Mouse (Mus musculus): ENCODE data around the gene Scaf1. TPM values are rescaled to one million over a fixed set of nuclear protein-coding genes. Genes with fewer than 3 reads are reported as not detected.

Scaf1 gene
- polyA plus RNA-seq, 1 experiment from 2014 or later: 24.5 TPM

GRCm38 (mm10) chr7:45053117-45053930 is 37.2 kb upstream of the Scaf1 start:
- peak; percentile 52 for ATAC-seq (ENCODE audit: insufficient read depth, low FRiP score)

GRCm38 (mm10) chr7:45052862-45053116 is 36.6 kb upstream of the Scaf1 start, which contains the start of gene Prr12:
Gene Prr12 (minus strand): TSS chr7:45052881.
- ATAC-seq (ENCODE audit: insufficient read depth, low FRiP score): no peak
- 0% methylated on average over 14 of the region's 18 CpGs for WGBS

More at GRCm38 (mm10) chr7:45053117-45053930, 37.2 kb upstream of the Scaf1 start:
- H3K36me3 ChIP-seq (ENCODE audit: control insufficient read depth, insufficient read depth, low read length): peaks cover 17% of the 10 kb centered on the region
- H3K27ac ChIP-seq (ENCODE audit: low read length): peak overlapping the region; percentile 99
- peaks cover 12% of the 10 kb centered on the region for H3K4me1 ChIP-seq (ENCODE audit: control insufficient read depth, insufficient read depth, low read length)
- no peaks in the 10 kb centered on the region for H3K27me3 ChIP-seq (ENCODE audit: control insufficient read depth, insufficient read depth, low read length)
- peak overlapping the region; percentile 99 for H3K4me2 ChIP-seq (ENCODE audit: low read depth, low read length)
- no peaks in the 10 kb centered on the region for H3K9me3 ChIP-seq (replicated peaks; ENCODE audit: control insufficient read depth, low read length)
- peak overlapping the region; percentile 91 for H3K4me3 ChIP-seq (replicated peaks; ENCODE audit: low read length)
- under 1% methylated on average over 26 of the region's 59 CpGs for WGBS
- peak overlapping the region; percentile 93 for H3K9ac ChIP-seq (ENCODE audit: low read length)

GRCm38 (mm10) chr7:45052181-45052861 is 36.2 kb upstream of the Scaf1 start:
- H3K9me3 ChIP-seq (replicated peaks; ENCODE audit: control insufficient read depth, low read length): no peaks in the 10 kb centered on the region
- H3K4me1 ChIP-seq (ENCODE audit: control insufficient read depth, insufficient read depth, low read length): peaks cover 12% of the 10 kb centered on the region
- H3K4me2 ChIP-seq (ENCODE audit: low read depth, low read length): peak overlapping the region; percentile 99
- ATAC-seq (ENCODE audit: insufficient read depth, low FRiP score): no peak
- H3K36me3 ChIP-seq (ENCODE audit: control insufficient read depth, insufficient read depth, low read length): peaks cover 27% of the 10 kb centered on the region
- peak overlapping the region; percentile 99 for H3K27ac ChIP-seq (ENCODE audit: low read length)
- H3K9ac ChIP-seq (ENCODE audit: low read length): peak overlapping the region; percentile 93
- WGBS: under 1% methylated on average over 38 of the region's 38 CpGs
- H3K27me3 ChIP-seq (ENCODE audit: control insufficient read depth, insufficient read depth, low read length): no peaks in the 10 kb centered on the region
- peak overlapping the region; percentile 91 for H3K4me3 ChIP-seq (replicated peaks; ENCODE audit: low read length)

More at GRCm38 (mm10) chr7:45052862-45053116, 36.6 kb upstream of the Scaf1 start, which contains the start of gene Prr12:
- Histone ChIP-seq H3K9ac (ENCODE audit: low read length) (peak within 1 kb of the TSS; percentile 93), H3K4me2 (ENCODE audit: low read depth, low read length) (peak within 1 kb of the TSS; percentile 99), H3K9me3 (replicated peaks; ENCODE audit: control insufficient read depth, low read length) (no peaks in the 10 kb centered on the region), H3K4me3 (replicated peaks; ENCODE audit: low read length) (peak within 1 kb of the TSS; percentile 91), H3K36me3 (ENCODE audit: control insufficient read depth, insufficient read depth, low read length) (peaks cover 22% of the 10 kb centered on the region), H3K27me3 (ENCODE audit: control insufficient read depth, insufficient read depth, low read length) (no peaks in the 10 kb centered on the region), H3K27ac (ENCODE audit: low read length) (peak within 1 kb of the TSS; percentile 99), H3K4me1 (ENCODE audit: control insufficient read depth, insufficient read depth, low read length) (peaks cover 12% of the 10 kb centered on the region)

- peaks cover 33% of the 10 kb centered on the region for H3K36me3 ChIP-seq (ENCODE audit: control insufficient read depth, insufficient read depth, low read length)
- H3K27ac ChIP-seq (ENCODE audit: low read length): peak overlapping the region; percentile 99
- peaks cover 12% of the 10 kb centered on the region for H3K4me1 ChIP-seq (ENCODE audit: control insufficient read depth, insufficient read depth, low read length)
- WGBS: 3% methylated on average over 13 of the region's 13 CpGs
- no peaks in the 10 kb centered on the region for H3K9me3 ChIP-seq (replicated peaks; ENCODE audit: control insufficient read depth, low read length)
- H3K4me3 ChIP-seq (replicated peaks; ENCODE audit: low read length): peak overlapping the region; percentile 91
- H3K27me3 ChIP-seq (ENCODE audit: control insufficient read depth, insufficient read depth, low read length): no peaks in the 10 kb centered on the region
- no peak for ATAC-seq (ENCODE audit: insufficient read depth, low FRiP score)
- peak overlapping the region; percentile 99 for H3K4me2 ChIP-seq (ENCODE audit: low read depth, low read length)
- H3K9ac ChIP-seq (ENCODE audit: low read length): peak overlapping the region; percentile 93
These were observed 35.4 kb upstream of the Scaf1 start for GRCm38 (mm10) chr7:45051601-45051974.

- Histone ChIP-seq H3K27ac (ENCODE audit: low read length) (peak overlapping the region; percentile 99), H3K36me3 (ENCODE audit: control insufficient read depth, insufficient read depth, low read length) (peaks cover 38% of the 10 kb centered on the region), H3K4me2 (ENCODE audit: low read depth, low read length) (peak overlapping the region; percentile 99), H3K27me3 (ENCODE audit: control insufficient read depth, insufficient read depth, low read length) (no peaks in the 10 kb centered on the region), H3K9me3 (replicated peaks; ENCODE audit: control insufficient read depth, low read length) (no peaks in the 10 kb centered on the region), H3K4me3 (replicated peaks; ENCODE audit: low read length) (peak overlapping the region; percentile 91), H3K9ac (ENCODE audit: low read length) (peak overlapping the region; percentile 93), H3K4me1 (ENCODE audit: control insufficient read depth, insufficient read depth, low read length) (peaks cover 12% of the 10 kb centered on the region)
- 6% methylated on average over 16 of the region's 16 CpGs for WGBS
- ATAC-seq (ENCODE audit: insufficient read depth, low FRiP score): 0 out of 2 replicates have a peak, but pooled peaks have one; percentile 3
These were observed 34.9 kb upstream of the Scaf1 start for GRCm38 (mm10) chr7:45050945-45051600.

DNA sequence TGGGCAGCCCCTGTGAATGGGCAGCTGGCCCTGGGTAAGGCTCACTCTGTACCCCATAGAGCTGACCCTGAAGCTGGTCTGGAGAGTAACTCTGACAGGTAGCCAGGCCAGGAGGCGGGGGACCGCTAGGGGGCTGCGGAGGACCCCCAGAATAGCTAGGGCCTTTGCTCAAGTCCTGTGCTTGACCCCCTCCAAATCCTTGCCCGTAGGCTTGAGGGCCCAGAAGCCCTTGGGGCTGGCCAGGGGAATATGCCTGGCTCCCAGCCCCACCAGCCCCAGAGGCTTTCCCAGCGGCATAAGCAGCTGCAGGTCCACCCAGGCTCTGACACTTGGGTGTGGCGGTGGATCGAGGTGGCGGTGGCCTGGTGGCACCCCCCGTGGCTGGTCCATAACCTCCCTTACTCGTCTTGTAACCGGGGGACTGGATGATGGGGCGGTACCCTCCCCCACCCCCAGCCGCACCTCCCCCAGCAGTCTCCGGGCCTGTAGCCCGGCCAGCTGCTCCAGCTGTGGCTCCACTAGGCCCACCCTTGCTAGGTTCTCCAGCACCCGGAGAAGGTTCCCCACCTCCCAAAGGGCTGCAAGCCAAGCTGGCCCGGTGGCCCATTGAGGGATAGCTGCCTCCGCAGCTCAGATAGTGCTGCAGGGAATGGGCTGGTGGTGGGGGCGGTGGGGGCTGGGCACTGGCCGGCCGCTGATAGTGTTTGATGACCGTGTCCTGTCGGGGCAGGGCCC is 32.9 kb upstream of the Scaf1 start:
- H3K4me1 ChIP-seq (ENCODE audit: control insufficient read depth, insufficient read depth, low read length): peaks cover 12% of the 10 kb centered on the region
- no peak overlapping the region for H3K9ac ChIP-seq (ENCODE audit: low read length)
- no peaks in the 10 kb centered on the region for H3K27me3 ChIP-seq (ENCODE audit: control insufficient read depth, insufficient read depth, low read length)
- H3K9me3 ChIP-seq (replicated peaks; ENCODE audit: control insufficient read depth, low read length): no peaks in the 10 kb centered on the region
- peaks cover 43% of the 10 kb centered on the region for H3K36me3 ChIP-seq (ENCODE audit: control insufficient read depth, insufficient read depth, low read length)
- 89% methylated on average over 23 of the region's 23 CpGs for WGBS
- H3K27ac ChIP-seq (ENCODE audit: low read length): no peak overlapping the region
- no peak overlapping the region for H3K4me2 ChIP-seq (ENCODE audit: low read depth, low read length)
- H3K4me3 ChIP-seq (replicated peaks; ENCODE audit: low read length): no peak overlapping the region
- ATAC-seq (ENCODE audit: insufficient read depth, low FRiP score): no peak

DNA sequence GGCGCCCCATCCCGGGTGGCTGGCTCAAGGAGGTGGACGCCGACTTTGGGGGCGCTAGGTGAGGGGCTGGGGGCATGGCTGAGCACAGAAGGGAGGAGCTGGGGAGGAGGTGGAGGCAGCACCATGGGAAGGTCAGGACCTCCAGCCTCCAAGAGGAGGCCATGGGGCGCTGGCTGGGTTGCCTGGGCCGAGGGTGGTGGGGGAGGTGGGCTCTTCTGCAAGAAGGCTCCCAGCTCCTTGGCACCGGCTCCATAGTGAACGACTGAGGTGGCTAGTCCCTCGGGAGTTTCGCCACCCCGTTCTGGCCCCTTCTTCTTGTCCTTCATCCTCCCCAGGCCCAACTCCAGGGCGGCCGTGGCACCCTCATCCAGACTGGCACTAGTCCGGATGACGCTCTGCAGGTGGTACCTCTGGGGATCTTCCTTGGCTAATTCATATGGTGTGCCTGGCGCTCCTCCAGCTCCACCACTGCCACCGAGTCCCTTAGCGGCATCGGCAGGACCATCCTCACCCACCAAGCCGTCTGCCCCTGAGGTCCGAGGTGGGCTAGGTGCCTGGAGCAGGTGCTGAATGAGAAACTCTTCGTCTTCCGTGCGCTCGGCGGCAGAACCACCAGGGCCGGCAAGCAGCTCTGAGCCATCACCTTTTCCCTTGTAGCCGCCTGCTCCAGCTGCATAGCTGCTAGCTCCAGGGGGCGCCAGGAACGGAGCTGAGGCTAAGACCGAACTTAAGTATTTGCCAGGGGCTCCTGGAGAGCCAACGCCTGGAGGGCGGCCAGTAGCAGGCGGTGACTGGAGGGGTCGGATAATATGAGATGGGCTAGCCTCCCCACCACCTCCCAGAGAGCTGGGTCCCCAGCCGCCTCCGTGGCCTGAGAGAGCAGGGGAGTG is 32.1 kb upstream of the Scaf1 start:
- H3K9me3 ChIP-seq (replicated peaks; ENCODE audit: control insufficient read depth, low read length): no peaks in the 10 kb centered on the region
- no peak overlapping the region for H3K9ac ChIP-seq (ENCODE audit: low read length)
- no peak overlapping the region for H3K4me3 ChIP-seq (replicated peaks; ENCODE audit: low read length)
- no peak for ATAC-seq (ENCODE audit: insufficient read depth, low FRiP score)
- no peaks in the 10 kb centered on the region for H3K27me3 ChIP-seq (ENCODE audit: control insufficient read depth, insufficient read depth, low read length)
- H3K4me1 ChIP-seq (ENCODE audit: control insufficient read depth, insufficient read depth, low read length): peaks cover 12% of the 10 kb centered on the region
- H3K27ac ChIP-seq (ENCODE audit: low read length): no peak overlapping the region
- WGBS: 92% methylated on average over 37 of the region's 38 CpGs
- H3K4me2 ChIP-seq (ENCODE audit: low read depth, low read length): no peak overlapping the region
- H3K36me3 ChIP-seq (ENCODE audit: control insufficient read depth, insufficient read depth, low read length): peaks cover 50% of the 10 kb centered on the region

DNA sequence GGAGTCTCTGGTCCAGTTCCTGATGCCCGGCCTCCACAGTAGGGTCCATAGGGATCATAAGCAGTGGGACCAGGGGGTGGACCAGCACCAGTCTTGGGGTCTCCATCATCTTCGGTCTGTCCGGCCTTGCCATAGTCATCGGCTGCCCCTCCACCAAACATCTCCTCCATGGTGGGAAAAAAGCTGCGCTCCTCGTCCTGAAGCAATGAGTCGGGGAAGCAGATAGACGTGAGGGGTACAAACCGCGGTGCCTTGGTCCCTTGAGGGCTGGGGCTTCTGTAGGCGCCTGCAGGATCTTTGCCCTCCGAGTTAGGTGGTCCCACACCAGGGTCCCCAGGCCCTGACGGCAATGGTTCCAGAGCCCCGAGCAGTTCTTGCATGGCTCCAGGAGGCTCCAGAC is 31.3 kb upstream of the Scaf1 start:
- Histone ChIP-seq H3K27ac (ENCODE audit: low read length) (no peak overlapping the region), H3K4me2 (ENCODE audit: low read depth, low read length) (no peak overlapping the region), H3K4me1 (ENCODE audit: control insufficient read depth, insufficient read depth, low read length) (peaks cover 12% of the 10 kb centered on the region), H3K9me3 (replicated peaks; ENCODE audit: control insufficient read depth, low read length) (no peaks in the 10 kb centered on the region), H3K4me3 (replicated peaks; ENCODE audit: low read length) (no peak overlapping the region), H3K36me3 (ENCODE audit: control insufficient read depth, insufficient read depth, low read length) (peaks cover 57% of the 10 kb centered on the region), H3K9ac (ENCODE audit: low read length) (no peak overlapping the region), H3K27me3 (ENCODE audit: control insufficient read depth, insufficient read depth, low read length) (no peaks in the 10 kb centered on the region)
- no peak for ATAC-seq (ENCODE audit: insufficient read depth, low FRiP score)
- WGBS: 96% methylated on average over 14 of the region's 14 CpGs

Measured in stomach, embryonic 16.5 days (tissue).